Mouse (Mus musculus) right cerebral cortex, postnatal 10 days (tissue): ENCODE measurements at regions not wholly inside any gene's neighbourhood (a gene's known extent, or its start where the extent isn't known, plus 50 kb on each side); places are given as distances from the start of the nearest gene placed in this dataset.

Experiments
- DNase-seq, 2 experiments: peaks; one replicate each; pipeline ENCODE4 v3.0.0; 2021; ENCODE audit warnings: low spot score in 2 of 2

- no peak for DNase-seq
Observed at GRCm38 (mm10) chr16:54770871-54771270, 526.9 kb downstream of the Zpld1 start.

DNA sequence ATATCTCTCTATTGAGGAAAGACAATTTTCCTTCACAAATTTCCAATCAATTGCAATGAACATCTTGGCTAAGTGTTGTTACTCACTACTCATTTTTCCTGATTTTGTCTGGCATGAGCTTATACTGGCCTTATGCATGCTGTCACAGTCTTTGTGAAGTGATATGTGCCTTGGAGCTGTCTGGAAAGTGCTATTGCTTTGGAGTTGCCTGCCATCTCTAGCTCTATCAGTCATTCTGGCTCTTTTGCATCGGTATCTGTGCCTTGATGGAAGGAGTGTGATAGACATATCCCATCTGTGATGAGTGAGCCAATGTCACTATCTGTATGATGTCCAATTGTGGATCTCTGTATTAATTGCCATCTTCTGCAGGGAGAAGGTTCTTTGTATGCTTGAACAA, 553.6 kb downstream of the Zpld1 start:
- no peak for DNase-seq

DNA sequence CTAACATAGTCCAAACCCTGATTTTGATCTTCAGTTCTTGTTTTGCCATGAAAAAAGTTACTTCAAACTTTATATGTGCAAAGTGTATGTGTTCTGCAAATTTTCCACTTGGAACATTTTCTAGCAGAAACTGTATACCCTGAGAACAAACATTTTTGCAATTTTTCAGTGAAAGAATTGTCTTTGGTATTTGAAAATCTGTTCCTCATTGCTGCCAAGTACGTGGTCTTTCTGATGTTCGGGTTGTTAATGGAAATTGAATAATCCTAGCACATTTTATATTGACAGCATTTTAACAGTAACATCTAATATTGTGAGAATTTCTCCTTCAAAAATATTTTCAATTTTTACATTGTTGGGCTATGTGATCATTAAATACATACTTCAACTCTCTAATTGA, 564.3 kb downstream of the Zpld1 start:
- DNase-seq = no peak

DNA sequence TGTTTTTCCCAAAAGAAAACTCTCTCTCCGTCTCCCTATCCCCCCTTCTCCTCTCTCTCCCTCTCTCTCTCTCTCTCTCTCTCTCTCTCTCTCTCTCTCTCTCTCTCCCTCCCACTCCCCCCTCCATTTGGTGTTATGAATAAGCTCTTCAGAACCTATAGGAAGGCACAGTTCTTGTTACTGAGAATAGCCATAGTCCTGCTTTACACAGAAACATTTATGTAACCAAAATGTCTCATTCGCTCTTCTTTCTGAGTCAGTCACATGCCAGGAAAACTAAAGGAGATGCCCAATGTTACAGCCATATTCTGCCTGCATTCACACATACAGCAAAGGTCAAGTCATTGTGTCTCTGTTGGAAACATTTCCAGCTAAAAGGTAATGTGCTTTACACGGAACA, 589.9 kb downstream of the Zpld1 start:
- no peak for DNase-seq

DNA sequence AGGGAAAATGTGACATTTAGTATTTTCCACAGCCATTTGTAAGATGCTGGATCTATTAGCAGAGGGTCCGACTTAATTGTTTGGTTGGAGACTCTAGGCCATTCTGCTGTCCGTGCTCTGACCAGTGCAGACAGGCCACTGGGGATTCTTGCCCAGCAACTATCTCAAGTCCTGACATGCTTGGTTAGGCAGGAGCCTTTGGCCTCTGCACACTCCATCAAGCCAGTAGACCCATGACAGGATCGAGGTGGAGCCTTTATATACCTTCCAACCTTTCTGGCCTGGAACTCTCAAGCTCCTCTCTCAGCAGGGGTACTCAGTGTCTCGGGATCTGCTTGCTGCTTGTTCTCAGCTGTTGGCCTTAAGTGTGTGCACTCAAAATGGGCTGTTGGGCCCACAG, 615.0 kb downstream of the Zpld1 start:
- no peak for DNase-seq

DNA sequence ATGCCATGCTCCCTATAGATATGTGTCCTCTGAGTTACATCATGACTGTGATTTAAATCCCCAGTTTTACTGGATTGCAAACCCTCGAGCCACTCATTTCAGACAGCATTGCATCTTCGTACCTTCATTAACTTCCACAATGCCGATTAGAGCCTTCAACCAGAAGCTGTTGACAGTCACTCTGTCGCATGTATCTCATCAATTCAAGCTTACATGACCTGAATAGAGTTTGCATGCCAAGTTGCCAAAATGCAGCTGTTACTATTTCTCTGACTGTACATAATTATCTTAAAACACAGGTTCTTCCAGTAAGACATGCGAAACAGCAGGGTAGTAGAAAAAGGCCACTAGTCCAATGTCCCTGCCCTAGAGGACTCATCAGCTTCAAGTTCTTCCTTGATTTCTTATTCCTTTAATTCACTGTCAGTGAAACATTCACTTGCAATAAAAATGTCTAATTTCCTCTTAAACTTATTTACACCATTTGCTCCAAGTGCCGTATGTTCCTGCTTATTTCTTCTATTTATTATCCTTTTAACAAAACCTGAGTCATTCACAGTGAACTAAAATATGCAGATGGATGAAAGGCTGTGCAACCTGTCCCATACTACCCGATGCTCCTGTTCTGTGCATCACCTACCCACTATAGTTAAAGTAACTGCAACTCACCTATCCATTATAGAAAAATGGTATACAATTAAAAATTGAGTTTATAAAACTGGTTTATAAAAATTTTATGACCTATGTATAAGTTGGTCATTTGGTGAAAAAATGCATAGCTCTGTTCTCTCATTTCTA, 648.9 kb downstream of the Zpld1 start:
- DNase-seq = no peak

- no peak for DNase-seq
Observed at GRCm38 (mm10) chr16:54647821-54648220, 650.0 kb downstream of the Zpld1 start.

GRCm38 (mm10) chr16:54646252-54646651, 651.5 kb downstream of the Zpld1 start:
- DNase-seq = no peak

DNA sequence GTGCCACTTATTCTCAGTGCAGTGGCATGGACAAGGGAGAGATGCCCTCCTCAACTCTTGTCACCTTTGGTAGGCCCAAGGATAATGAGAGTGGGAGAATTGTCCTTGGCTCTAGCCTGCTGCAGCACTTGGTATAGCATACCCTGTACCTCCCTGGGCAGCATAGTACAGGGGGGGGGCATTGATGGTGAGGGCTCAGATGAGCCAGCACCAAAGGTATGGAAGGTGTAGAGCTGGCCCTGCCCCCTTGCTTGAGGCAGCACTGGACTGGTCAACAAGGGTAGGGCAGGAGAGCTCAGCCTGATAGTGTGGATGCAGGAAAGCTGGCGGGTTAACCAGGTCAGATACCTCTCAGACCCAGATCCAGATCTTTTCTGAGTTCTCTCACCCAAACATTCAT, 668.6 kb downstream of the Zpld1 start:
- DNase-seq = no peak

GRCm38 (mm10) chr16:54592643-54593042, 705.1 kb downstream of the Zpld1 start:
- DNase-seq = peak; percentile 58 to 70
